Mouse (Mus musculus) CH12.LX (cell line): ENCODE measurements around the gene Icam5. TPM values are rescaled to one million over a fixed set of nuclear protein-coding genes. Genes with fewer than 3 reads are reported as not detected.

Experiments
- DNase-seq: peaks from one replicate; pipeline ENCODE4 v3.0.0-alpha.2; 2013; ENCODE audit errors: extremely low read depth
- H3K27ac ChIP-seq: 2 replicates; pipeline ENCODE4 v1.5.1; 2012; ENCODE audit warnings: low read depth, mild to moderate bottlenecking, control low read depth, moderate library complexity; ENCODE audit not compliant: insufficient read depth
- H3K27me3 ChIP-seq: replicated peaks from 2 replicates; pipeline ENCODE3; 2012; ENCODE audit warnings: inconsistent platforms
- H3K36me3 ChIP-seq, 2 experiments: replicated peaks in 1 of 2; 2 replicates each; pipeline versions ENCODE3 to v1.6.1; 2012; ENCODE audit warnings: inconsistent platforms in 1 of 2, low read length in 1 of 2, mild to moderate bottlenecking in 1 of 2, mixed read lengths in 1 of 2, moderate library complexity in 1 of 2; ENCODE audit not compliant: control insufficient read depth in 1 of 2, insufficient read depth in 1 of 2
- H3K4me1 ChIP-seq, 2 experiments: 2 replicates each; pipeline ENCODE4 v1.6.1; 2012; ENCODE audit warnings: inconsistent platforms in 1 of 2, moderate library complexity in 1 of 2; ENCODE audit not compliant: insufficient read depth in 2 of 2, control insufficient read depth in 1 of 2
- H3K4me2 ChIP-seq: 2 replicates; pipeline ENCODE4 v1.6.1; 2012; ENCODE audit warnings: low read depth, mild to moderate bottlenecking, control low read depth; ENCODE audit not compliant: poor library complexity, insufficient read depth, severe bottlenecking
- H3K4me3 ChIP-seq, 3 experiments: fragments of 150-350 bp in 1 of 3; sonication (generic) in 1 of 3; replicated peaks in 1 of 3; 2 replicates each; pipeline versions ENCODE3 to v1.5.1; 2011 to 2012; ENCODE audit warnings: low read depth in 2 of 3, low read length in 2 of 3, mild to moderate bottlenecking in 2 of 3, moderate library complexity in 2 of 3, control low read depth in 1 of 3, improper control_type of control experiment in 1 of 3, inconsistent platforms in 1 of 3, mixed read lengths in 1 of 3; ENCODE audit not compliant: poor library complexity in 1 of 3
- H3K79me2 ChIP-seq: replicated peaks from 2 replicates; pipeline ENCODE4 v1.6.1; 2012; ENCODE audit warnings: mild to moderate bottlenecking, moderate library complexity; ENCODE audit not compliant: control insufficient read depth, poor library complexity, insufficient read depth, severe bottlenecking; ENCODE audit errors: extremely low read depth
- H3K9ac ChIP-seq: 2 replicates; pipeline ENCODE4 v1.6.1; 2012; ENCODE audit warnings: low read depth, mild to moderate bottlenecking, control low read depth, moderate library complexity; ENCODE audit not compliant: insufficient read depth
- H3K9me3 ChIP-seq: replicated peaks from 2 replicates; pipeline ENCODE3; 2012; ENCODE audit warnings: low read length, inconsistent platforms, mixed read lengths
- BHLHE40 ChIP-seq: IDR thresholded peaks from 2 replicates; pipeline ENCODE4 v1.6.1; 2011; ENCODE audit warnings: mild to moderate bottlenecking, low read depth, low read length, improper control_type of control experiment
- CHD2 ChIP-seq: IDR thresholded peaks from 2 replicates; pipeline ENCODE4 v1.6.1; 2011; ENCODE audit warnings: low read length, improper control_type of control experiment
- CTCF ChIP-seq, 2 experiments: IDR thresholded peaks in 1 of 2; conservative IDR thresholded peaks in 1 of 2; 2 replicates each; pipeline ENCODE4 v1.5.1; 2011 to 2012; ENCODE audit warnings: low read depth in 2 of 2, low read length in 2 of 2, improper control_type of control experiment in 1 of 2, inconsistent platforms in 1 of 2, mild to moderate bottlenecking in 1 of 2, moderate library complexity in 1 of 2
- E2F4 ChIP-seq: IDR thresholded peaks from 2 replicates; pipeline ENCODE4 v1.6.1; 2011; ENCODE audit warnings: low read depth, low read length, improper control_type of control experiment; ENCODE audit not compliant: insufficient replicate concordance
- EP300 ChIP-seq: IDR thresholded peaks from 2 replicates; pipeline ENCODE4 v1.6.1; 2011; ENCODE audit warnings: low read length, improper control_type of control experiment
- GABPA ChIP-seq: IDR thresholded peaks from 2 replicates; pipeline ENCODE4 v1.6.1; 2012; ENCODE audit warnings: low read depth, low read length, improper control_type of control experiment, inconsistent platforms; ENCODE audit not compliant: insufficient replicate concordance
- JUN ChIP-seq: IDR thresholded peaks from 2 replicates; pipeline ENCODE4 v1.6.1; 2011; ENCODE audit warnings: low read depth, mild to moderate bottlenecking, low read length, improper control_type of control experiment, moderate library complexity; ENCODE audit not compliant: insufficient read depth
- JUND ChIP-seq: conservative IDR thresholded peaks from 2 replicates; pipeline ENCODE4 v1.6.1; 2011; ENCODE audit warnings: low read depth, low read length, improper control_type of control experiment
- KAT2A ChIP-seq: IDR thresholded peaks from 2 replicates; pipeline ENCODE4 v1.6.1; 2012; ENCODE audit warnings: low read length, improper control_type of control experiment, inconsistent platforms; ENCODE audit not compliant: insufficient replicate concordance
- MAFK ChIP-seq: IDR thresholded peaks from 2 replicates; pipeline ENCODE4 v1.6.1; 2011; ENCODE audit warnings: low read length, improper control_type of control experiment; ENCODE audit not compliant: insufficient replicate concordance
- MAZ ChIP-seq: IDR thresholded peaks from 2 replicates; pipeline ENCODE4 v1.6.1; 2012; ENCODE audit warnings: low read depth, mild to moderate bottlenecking, inconsistent platforms, low read length, improper control_type of control experiment, moderate library complexity
- MEF2A ChIP-seq: IDR thresholded peaks from 2 replicates; pipeline ENCODE4 v1.6.1; 2014; ENCODE audit warnings: low read depth, mild to moderate bottlenecking, inconsistent platforms, low read length, improper control_type of control experiment, borderline replicate concordance
- MXI1 ChIP-seq: IDR thresholded peaks from 2 replicates; pipeline ENCODE4 v1.6.1; 2011; ENCODE audit warnings: mild to moderate bottlenecking, low read depth, low read length, improper control_type of control experiment
- NRF1 ChIP-seq: IDR thresholded peaks from 2 replicates; pipeline ENCODE4 v1.6.1; 2014; ENCODE audit warnings: low read depth, mild to moderate bottlenecking, inconsistent platforms, low read length, improper control_type of control experiment, moderate library complexity
- PAX5 ChIP-seq: IDR thresholded peaks from 2 replicates; pipeline ENCODE4 v1.6.1; 2012; ENCODE audit warnings: low read length, inconsistent platforms, mixed read lengths
- RAD21 ChIP-seq: IDR thresholded peaks from 2 replicates; pipeline ENCODE4 v1.6.1; 2011; ENCODE audit warnings: low read depth, mild to moderate bottlenecking, low read length, improper control_type of control experiment, moderate library complexity
- SIN3A ChIP-seq: IDR thresholded peaks from 2 replicates; pipeline ENCODE4 v1.6.1; 2012; ENCODE audit warnings: low read length, improper control_type of control experiment, inconsistent platforms
- SMC3 ChIP-seq: IDR thresholded peaks from 2 replicates; pipeline ENCODE4 v1.6.1; 2011; ENCODE audit warnings: low read depth, low read length, improper control_type of control experiment
- TCF12 ChIP-seq: IDR thresholded peaks from 2 replicates; pipeline ENCODE4 v1.6.1; 2014; ENCODE audit warnings: low read depth, mild to moderate bottlenecking, inconsistent platforms, low read length, improper control_type of control experiment
- UBTF ChIP-seq: IDR thresholded peaks from 2 replicates; pipeline ENCODE4 v1.6.1; 2012; ENCODE audit warnings: low read depth, mild to moderate bottlenecking, inconsistent platforms, low read length, improper control_type of control experiment, moderate library complexity
- USF2 ChIP-seq: conservative IDR thresholded peaks from 2 replicates; pipeline ENCODE4 v1.6.1; 2011; ENCODE audit warnings: low read depth, low read length, improper control_type of control experiment
- ZKSCAN1 ChIP-seq: IDR thresholded peaks from 2 replicates; pipeline ENCODE4 v1.6.1; 2012; ENCODE audit warnings: low read depth, inconsistent platforms, low read length, improper control_type of control experiment, borderline replicate concordance
- ZMIZ1 ChIP-seq: IDR thresholded peaks from 2 replicates; pipeline ENCODE4 v1.6.1; 2012; ENCODE audit warnings: low read depth, mild to moderate bottlenecking, inconsistent platforms, low read length, improper control_type of control experiment
- dilution Hi-C: fragments of 300-500 bp; cut with MboI; formaldehyde crosslinking; loops from 2 replicates; pipeline ENCODE4 v1.14.3; 2020; ENCODE audit warnings: low sequenced_read_pairs; ENCODE audit not compliant: extremely low pct_unique_long_range_greater_than_20kb, extremely low pct_ligation_motif_present
- in situ Hi-C: fragments of 300-500 bp; cut with MboI; formaldehyde crosslinking; loops from 3 replicates; pipeline ENCODE4 v1.14.3; 2019; ENCODE audit warnings: low sequenced_read_pairs, low pct_ligation_motif_present, low pct_unique_long_range_greater_than_20kb, mixed read lengths
- polyA plus RNA-seq: library from polyadenylated mRNA; unstranded; fragments of >175 nt; gene quantifications from 2 replicates; pipeline ENCODE4 v1.2.1, GENCODE M21; 2012; ENCODE audit warnings: low read depth; ENCODE audit not compliant: insufficient read length
- total RNA-seq, 2 experiments: library from RNA; depleted of rRNA; stranded (reverse); fragments of 300-350 nt in 1 of 2; fragments of >200 nt in 1 of 2; gene quantifications; 2 replicates each; pipeline ENCODE4 v1.2.3; 2012 to 2014

The Icam5 gene
- total and polyA plus RNA-seq, 3 experiments: 0.89 to 4.9 (median 1.6) TPM

- TF ChIP-seq ZKSCAN1: no peak
- TF ChIP-seq MXI1: peak; percentile 91
- peak; percentile 76 for TF ChIP-seq ZMIZ1
- no peak for TF ChIP-seq EP300
- no peak for TF ChIP-seq E2F4
- no peak for TF ChIP-seq JUN
- no peak for TF ChIP-seq JUND
- peak; percentile 66; the same call in 1 of the 2 replicates for TF ChIP-seq GABPA
- TF ChIP-seq USF2: no peak
- TF ChIP-seq SMC3: peak; percentile 23; the same call in 1 of the 2 replicates
- no peak for TF ChIP-seq MAFK
- 0 out of 2 replicates have a peak, but pooled peaks have one; percentile 12 for TF ChIP-seq BHLHE40
- TF ChIP-seq NRF1: peak; percentile 52
- peak; percentile 72; the same call in 1 of the 2 replicates for TF ChIP-seq CHD2
- no peak for TF ChIP-seq MAZ
- TF ChIP-seq SIN3A: peak; percentile 92
- TF ChIP-seq RAD21: no peak; the same call in 1 of the 2 replicates
- peak; percentile 79; the same call in 1 of the 2 replicates for TF ChIP-seq KAT2A
- TF ChIP-seq PAX5: no peak
- TF ChIP-seq UBTF: no peak
- TF ChIP-seq, all 38 proteins: peak for 19
These were observed 29.0 kb upstream of the Icam5 start, which contains the start of gene Mrpl4 (continued) for GRCm38 (mm10) chr9:21002627-21003551.

GRCm38 (mm10) chr9:21007313-21007952 lies 24.4 kb upstream of the Icam5 start:
- Histone ChIP-seq H3K9me3 (no peaks in the 10 kb centered on the region), H3K4me1 (peaks cover 2 to 10% of the 10 kb centered on the region in 2 experiments; a peak in 3 of 4 replicates), H3K79me2 (peaks cover 11% of the 10 kb centered on the region), H3K27me3 (no peaks in the 10 kb centered on the region), H3K9ac (no peak overlapping the region), H3K27ac (no peak overlapping the region), H3K4me2 (no peak overlapping the region), H3K36me3 (peaks cover 42 to 49% of the 10 kb centered on the region in 2 experiments), H3K4me3 (no peak overlapping the region)
- dilution Hi-C loops (no loop called here), in situ Hi-C loops (no loop called here)
- no peak for TF ChIP-seq TCF12
- TF ChIP-seq PAX5: no peak
- TF ChIP-seq RAD21: no peak
- no peak for TF ChIP-seq MAZ
- no peak for TF ChIP-seq UBTF
- TF ChIP-seq MEF2A: no peak
- TF ChIP-seq JUND: no peak
- no peak for TF ChIP-seq CTCF (conservative IDR thresholded peaks at IDR 0.05 in 1 of 2, IDR thresholded peaks at IDR 0.05 in 1 of 2; ENCODE audit: low read depth in 2 of 2, low read length in 2 of 2)
- DNase-seq: no peak
